Mouse (Mus musculus) hindbrain, embryonic 14.5 days (tissue): Measurements from ENCODE around the gene Pla2g4e. TPM values are rescaled to one million over a fixed set of nuclear protein-coding genes. Genes with fewer than 3 reads are reported as not detected.

Experiments used
- ATAC-seq: fragments of 200-750 bp; cut with Nextera tagmentation; 2 replicates; pipeline ENCODE4 v1.8.0; 2017; ENCODE audit warnings: moderate number of reproducible peaks, mild to moderate bottlenecking, moderate TSS enrichment, moderate library complexity; ENCODE audit not compliant: low FRiP score
- DNase-seq: peaks from one replicate; pipeline ENCODE4 v3.0.0-alpha.2; 2015; ENCODE audit warnings: low spot score
- H3K27ac ChIP-seq: fragments of 300-500 bp; sonication (generic); 2 replicates; pipeline ENCODE4 v1.5.1; 2014; ENCODE audit warnings: mild to moderate bottlenecking, moderate library complexity
- H3K27me3 ChIP-seq: fragments of 300-500 bp; sonication (generic); 2 replicates; pipeline ENCODE4 v1.6.1; 2014; ENCODE audit warnings: mild to moderate bottlenecking, low read length, mixed read lengths; ENCODE audit not compliant: control insufficient read depth, insufficient read depth
- H3K36me3 ChIP-seq: fragments of 300-500 bp; sonication (generic); replicated peaks from 2 replicates; pipeline ENCODE4 v1.6.1; 2014; ENCODE audit not compliant: control insufficient read depth, insufficient read depth
- H3K4me1 ChIP-seq: fragments of 300-500 bp; sonication (generic); replicated peaks from 2 replicates; pipeline ENCODE4 v1.6.1; 2014; ENCODE audit warnings: antibody characterized with exemption, low read length, mixed read lengths; ENCODE audit not compliant: control insufficient read depth, insufficient read depth
- H3K4me2 ChIP-seq: fragments of 300-500 bp; sonication (generic); replicated peaks from 2 replicates; pipeline ENCODE4 v1.6.1; 2014; ENCODE audit warnings: mild to moderate bottlenecking, moderate library complexity
- H3K4me3 ChIP-seq: fragments of 300-500 bp; sonication (generic); replicated peaks from 2 replicates; pipeline ENCODE4 v1.5.1; 2014; ENCODE audit warnings: mild to moderate bottlenecking, low read length
- H3K9ac ChIP-seq: fragments of 300-500 bp; sonication (generic); 2 replicates; pipeline ENCODE4 v1.6.1; 2014
- H3K9me3 ChIP-seq: fragments of 300-500 bp; sonication (generic); 2 replicates; pipeline ENCODE4 v1.6.1; 2016; ENCODE audit warnings: low read length; ENCODE audit not compliant: control insufficient read depth
- WGBS: fragments of 180-500 bp; shearing (Covaris S2); extraction: QIAGEN DNeasy Blood & Tissue Kit; methylation state at CpG from one replicate; pipeline ENCODE4 v1.1.7; 2014; 5-methylcytosine and 5-hydroxymethylcytosine counted together
- polyA plus RNA-seq: library from polyadenylated mRNA; unstranded; fragments of >200 nt; fragmentation: Nextera tagmentation; extraction: Ambion mirVana; gene quantifications from 2 replicates; pipeline ENCODE4 v1.2.1, GENCODE M21; 2014

The Pla2g4e gene
- polyA plus RNA-seq, 1 experiment from 2014 or later, result 5.2 TPM

GRCm38 (mm10) chr2:120126408-120126807 lies 118.7 kb downstream of the Pla2g4e start:
- no peaks in the 10 kb centered on the region for H3K9me3 ChIP-seq
- WGBS, result 88% methylated on average over 4 of the region's 4 CpGs
- no peaks in the 10 kb centered on the region for H3K36me3 ChIP-seq
- ATAC-seq (no peak), DNase-seq (no peak)
- H3K4me3 ChIP-seq, result no peak overlapping the region
- no peaks in the 10 kb centered on the region for H3K4me1 ChIP-seq
- H3K4me2 ChIP-seq, result no peak overlapping the region
- H3K27me3 ChIP-seq, result no peaks in the 10 kb centered on the region
- no peak overlapping the region for H3K9ac ChIP-seq
- H3K27ac ChIP-seq, result no peak overlapping the region

- ATAC-seq (no peak), DNase-seq (no peak)
- Histone ChIP-seq H3K27ac (no peak overlapping the region), H3K36me3 (no peaks in the 10 kb centered on the region), H3K4me3 (no peak overlapping the region), H3K4me1 (no peaks in the 10 kb centered on the region), H3K9me3 (no peaks in the 10 kb centered on the region), H3K27me3 (no peaks in the 10 kb centered on the region), H3K9ac (no peak overlapping the region), H3K4me2 (no peak overlapping the region)
- WGBS, result 100% methylated on average over 1 of the region's 1 CpGs
Measured at GRCm38 (mm10) chr2:120125461-120125860, 119.7 kb downstream of the Pla2g4e start.

- Histone ChIP-seq H3K4me3 (no peak overlapping the region), H3K36me3 (no peaks in the 10 kb centered on the region), H3K9me3 (no peaks in the 10 kb centered on the region), H3K9ac (no peak overlapping the region), H3K4me2 (no peak overlapping the region), H3K27ac (no peak overlapping the region), H3K4me1 (no peaks in the 10 kb centered on the region), H3K27me3 (no peaks in the 10 kb centered on the region)
- 94% methylated on average over 2 of the region's 2 CpGs for WGBS
- ATAC-seq (no peak), DNase-seq (no peak)
Measured at GRCm38 (mm10) chr2:120124946-120125345, 120.2 kb downstream of the Pla2g4e start.

GRCm38 (mm10) chr2:120124096-120124495 lies 121.0 kb downstream of the Pla2g4e start:
- Histone ChIP-seq H3K4me1 (no peaks in the 10 kb centered on the region), H3K4me2 (no peak overlapping the region), H3K4me3 (no peak overlapping the region), H3K27me3 (no peaks in the 10 kb centered on the region), H3K27ac (no peak overlapping the region), H3K9ac (no peak overlapping the region), H3K9me3 (no peaks in the 10 kb centered on the region), H3K36me3 (no peaks in the 10 kb centered on the region)
- WGBS, result 53% methylated on average over 1 of the region's 1 CpGs
- ATAC-seq, result no peak
- no peak for DNase-seq

GRCm38 (mm10) chr2:120122983-120123382 lies 122.2 kb downstream of the Pla2g4e start:
- Histone ChIP-seq H3K36me3 (no peaks in the 10 kb centered on the region), H3K9me3 (no peaks in the 10 kb centered on the region), H3K4me2 (no peak overlapping the region), H3K4me3 (no peak overlapping the region), H3K9ac (no peak overlapping the region), H3K27ac (no peak overlapping the region), H3K4me1 (no peaks in the 10 kb centered on the region), H3K27me3 (no peaks in the 10 kb centered on the region)
- DNase-seq, result no peak
- no peak for ATAC-seq
- whole genome bisulfite sequencing, result 93% methylated on average over 6 of the region's 6 CpGs

- 92% methylated on average over 6 of the region's 6 CpGs for WGBS
- DNase-seq, result no peak
- H3K36me3 ChIP-seq, result no peaks in the 10 kb centered on the region
- no peak overlapping the region for H3K4me3 ChIP-seq
- no peak for ATAC-seq
- H3K9me3 ChIP-seq, result no peaks in the 10 kb centered on the region
- no peaks in the 10 kb centered on the region for H3K4me1 ChIP-seq
- no peak overlapping the region for H3K9ac ChIP-seq
- no peak overlapping the region for H3K27ac ChIP-seq
- H3K4me2 ChIP-seq, result no peak overlapping the region
- H3K27me3 ChIP-seq, result no peaks in the 10 kb centered on the region
Measured at GRCm38 (mm10) chr2:120117346-120117745, 127.8 kb downstream of the Pla2g4e start.

Other genes with a start within 250 kb of the Pla2g4e start
- 16.6 and 23.3 TPM in 2 replicates for gene Jmjd7, start 217.9 kb downstream of the Pla2g4e start, polyA plus RNA-seq
- gene Gm28042, start 217.8 kb downstream of the Pla2g4e start, polyA plus RNA-seq, result 4.0 and 4.3 TPM in 2 replicates
- 1.9 and 2.7 TPM in 2 replicates for gene Pla2g4b, start 211.9 kb downstream of the Pla2g4e start, polyA plus RNA-seq
- gene Ehd4, start 90.7 kb downstream of the Pla2g4e start, polyA plus RNA-seq, result 13.9 and 15.8 TPM in 2 replicates
- gene Pla2g4d, start 43.9 kb upstream of the Pla2g4e start, polyA plus RNA-seq, result 0.07 TPM in 1 of 2 replicates, not detected in the other
- gene Pla2g4f, start 68.8 kb upstream of the Pla2g4e start, polyA plus RNA-seq, result not detected in 2 replicates
- gene Vps39, start 107.8 kb upstream of the Pla2g4e start, polyA plus RNA-seq, result 48.3 and 49.9 TPM in 2 replicates
- gene Ganc, start 158.6 kb upstream of the Pla2g4e start, polyA plus RNA-seq, result 7.9 and 8.7 TPM in 2 replicates
- 8.9 and 10.6 TPM in 2 replicates for gene Tmem87a, start 158.8 kb upstream of the Pla2g4e start, polyA plus RNA-seq
- gene Capn3, start 210.7 kb upstream of the Pla2g4e start, polyA plus RNA-seq, result 0.64 and 1.7 TPM in 2 replicates